Mouse (Mus musculus) CH12.LX (cell line): Measurements from ENCODE around the gene Rhox3c.
"Not testable (repeated sequence)": the region's sequence is repeated elsewhere in the genome, so short reads cannot be mapped to it uniquely, and the experiment has no call there.

Source experiments
- BHLHE40 ChIP-seq: IDR thresholded peaks from 2 replicates; pipeline ENCODE4 v1.6.1; 2011; ENCODE audit warnings: mild to moderate bottlenecking, low read depth, low read length, improper control_type of control experiment
- CTCF ChIP-seq, 2 experiments: IDR thresholded peaks in 1 of 2; conservative IDR thresholded peaks in 1 of 2; 2 replicates each; pipeline ENCODE4 v1.5.1; 2011 to 2012; ENCODE audit warnings: low read depth in 2 of 2, low read length in 2 of 2, improper control_type of control experiment in 1 of 2, inconsistent platforms in 1 of 2, mild to moderate bottlenecking in 1 of 2, moderate library complexity in 1 of 2
- ELF1 ChIP-seq: IDR thresholded peaks from 2 replicates; pipeline ENCODE4 v1.6.1; 2014; ENCODE audit warnings: low read depth, mild to moderate bottlenecking, inconsistent platforms, low read length, improper control_type of control experiment
- EP300 ChIP-seq: IDR thresholded peaks from 2 replicates; pipeline ENCODE4 v1.6.1; 2011; ENCODE audit warnings: low read length, improper control_type of control experiment
- MEF2A ChIP-seq: IDR thresholded peaks from 2 replicates; pipeline ENCODE4 v1.6.1; 2014; ENCODE audit warnings: low read depth, mild to moderate bottlenecking, inconsistent platforms, low read length, improper control_type of control experiment, borderline replicate concordance
- NELFE ChIP-seq: IDR thresholded peaks from 2 replicates; pipeline ENCODE4 v1.6.1; 2011; ENCODE audit warnings: low read depth, low read length, improper control_type of control experiment
- POLR2A ChIP-seq: IDR thresholded peaks from 2 replicates; pipeline ENCODE4 v1.6.1; 2011; ENCODE audit warnings: low read depth, mild to moderate bottlenecking, improper control_type of control experiment, low read length

DNA sequence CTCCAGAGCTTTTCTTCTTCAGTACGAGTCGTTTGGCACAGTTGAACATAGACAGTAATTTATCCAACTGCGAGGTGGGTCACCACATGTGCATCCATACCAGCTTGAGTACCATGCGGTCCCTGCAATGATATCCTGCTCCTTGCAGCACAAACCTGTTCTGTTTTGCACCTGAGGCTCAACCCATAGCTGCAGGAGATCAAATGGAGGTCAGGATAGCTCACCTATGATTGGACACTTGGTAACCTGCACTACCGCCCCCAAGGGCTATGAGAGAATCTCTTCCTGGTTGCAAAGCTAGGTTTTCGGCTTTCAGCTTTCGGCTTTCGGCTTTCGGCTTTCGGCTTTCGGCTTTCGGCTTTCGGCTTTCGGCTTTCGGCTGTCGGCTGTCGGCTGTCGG lies 55.7 kb downstream of the Rhox3c start, which contains the start of gene Rhox4d:
- TF ChIP-seq EP300; NELFE; POLR2A; MEF2A; ELF1; BHLHE40; CTCF (conservative IDR thresholded peaks at IDR 0.05 in 1 of 2, IDR thresholded peaks at IDR 0.05 in 1 of 2; ENCODE audit: low read depth in 2 of 2, low read length in 2 of 2): not testable (repeated sequence)
